Mouse (Mus musculus): ENCODE measurements around the gene Farp1. TPM values are rescaled to one million over a fixed set of nuclear protein-coding genes. Genes with fewer than 3 reads are reported as not detected.
"Not testable (repeated sequence)": the region's sequence is repeated elsewhere in the genome, so short reads cannot be mapped to it uniquely, and the experiment has no call there.

The Farp1 gene
- polyA plus RNA-seq, 1 experiment from 2014 or later: 40.9 TPM

DNA sequence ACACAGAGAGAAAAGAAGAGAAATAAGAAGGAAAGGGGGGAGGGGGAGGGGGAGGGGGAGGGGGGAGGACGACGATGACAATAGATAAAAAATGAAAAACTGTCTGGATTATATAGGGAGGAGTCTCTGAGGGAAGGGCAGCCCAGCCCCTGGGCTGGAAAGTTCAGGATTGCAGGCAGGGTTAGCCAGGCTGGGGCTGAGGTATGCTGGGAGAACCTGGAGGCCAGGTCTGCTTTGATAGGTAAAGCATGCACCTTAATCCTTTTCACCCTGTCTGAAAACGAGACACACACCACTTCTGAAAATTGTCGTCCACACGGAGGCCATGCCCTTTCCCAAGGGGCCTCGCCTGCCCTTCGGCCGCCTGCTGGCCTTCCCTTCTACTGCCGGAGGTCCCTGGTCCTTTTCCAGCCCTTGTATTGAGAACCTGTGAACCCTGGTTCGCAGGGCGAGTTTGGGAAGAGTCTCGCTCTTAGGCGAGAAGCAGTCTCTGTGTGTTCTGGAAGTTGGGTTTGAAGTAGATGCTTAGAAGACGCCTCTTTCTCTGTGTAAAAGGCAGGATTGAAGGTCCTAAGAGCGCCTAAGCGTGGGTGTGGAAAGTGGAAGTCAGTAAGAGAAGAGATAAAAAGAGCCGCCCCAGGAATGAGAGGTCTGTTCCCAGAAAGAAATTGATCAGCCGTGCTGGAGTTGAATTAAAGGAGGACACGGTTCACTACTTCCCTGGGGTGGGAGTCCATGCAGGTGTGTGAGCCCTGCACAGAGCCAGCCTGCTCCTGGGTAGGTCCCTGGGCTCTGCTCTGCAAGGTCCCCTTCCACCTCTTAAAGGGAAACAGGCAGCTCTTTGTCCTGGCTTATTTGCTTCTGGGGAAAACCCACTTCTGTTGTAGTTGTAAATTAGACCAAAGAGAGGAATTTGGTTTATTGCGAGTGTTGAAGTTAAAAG lies 94.1 kb downstream of the Farp1 start:
- peak; percentile 74; the same call in 1 of the 2 replicates for ATAC-seq (ENCODE audit: low FRiP score, low read depth)

DNA sequence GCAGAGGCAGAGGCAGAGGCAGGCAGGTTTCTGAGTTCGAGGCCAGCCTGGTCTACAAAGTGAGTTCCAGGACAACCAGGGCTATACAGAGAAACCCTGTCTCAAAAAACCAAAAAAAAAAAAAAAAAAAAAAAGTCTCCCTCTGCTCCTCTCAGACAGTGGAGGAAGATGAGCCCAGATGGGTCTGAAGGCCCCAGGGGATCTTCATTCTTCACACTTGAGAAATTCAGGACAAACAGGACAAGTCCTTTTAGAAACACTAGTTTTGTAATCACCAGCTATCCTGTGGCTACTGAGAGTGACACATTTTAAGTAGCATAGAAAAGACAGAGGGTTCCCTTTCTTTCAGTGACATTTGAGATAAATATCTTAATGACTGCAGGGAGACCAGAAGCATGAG lies 95.4 kb downstream of the Farp1 start:
- H3K4me3 ChIP-seq; H3K4me2 ChIP-seq (replicated peaks); H3K9ac ChIP-seq; H3K36me3 ChIP-seq; H3K27ac ChIP-seq; H3K9me3 ChIP-seq; ATAC-seq (ENCODE audit: low FRiP score, low read depth); H3K27me3 ChIP-seq: not testable (repeated sequence)
- WGBS: 100% methylated on average over 1 of the region's 1 CpGs
- H3K4me1 ChIP-seq: peaks cover 90% of the 10 kb centered on the region

More for the DNA sequence above, 94.1 kb downstream of the Farp1 start:
- H3K4me3 ChIP-seq: no peak overlapping the region; the same call in 1 of the 2 replicates
- H3K9me3 ChIP-seq: no peaks in the 10 kb centered on the region
- H3K9ac ChIP-seq: 0 out of 2 replicates have a peak overlapping the region, but pooled peaks have one; percentile 31
- peak overlapping the region; percentile 87 for H3K27ac ChIP-seq
- H3K4me2 ChIP-seq (replicated peaks): peak overlapping the region; percentile 41
- 19% methylated on average over 20 of the region's 20 CpGs for WGBS
- peaks cover 7% of the 10 kb centered on the region for H3K36me3 ChIP-seq
- H3K4me1 ChIP-seq: peaks cover 91% of the 10 kb centered on the region
- H3K27me3 ChIP-seq: no peaks in the 10 kb centered on the region

DNA sequence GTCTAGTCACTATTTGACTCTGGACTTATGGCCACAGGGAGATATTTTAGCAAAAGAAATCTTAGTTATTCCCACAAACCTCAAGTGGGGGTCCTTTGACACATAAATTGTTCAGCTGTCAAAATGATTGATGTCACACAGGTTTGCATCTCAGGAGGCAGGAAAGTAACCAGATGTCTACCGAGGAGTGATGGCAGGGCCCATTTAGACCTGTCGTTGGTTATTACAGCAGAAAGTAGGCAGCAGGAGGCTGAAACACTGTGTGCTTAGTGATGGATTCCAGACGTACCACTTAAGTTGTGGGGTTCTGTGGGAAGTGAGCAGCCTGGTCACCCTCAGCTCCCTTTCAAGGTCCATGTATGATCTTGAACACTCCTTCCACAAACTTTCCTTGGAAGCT lies 99.4 kb downstream of the Farp1 start:
- Histone ChIP-seq H3K27ac (no peak overlapping the region), H3K9me3 (no peaks in the 10 kb centered on the region), H3K4me1 (peaks cover 90% of the 10 kb centered on the region), H3K27me3 (no peaks in the 10 kb centered on the region), H3K4me2 (replicated peaks) (no peak overlapping the region), H3K9ac (no peak overlapping the region), H3K4me3 (no peak overlapping the region), H3K36me3 (peaks cover 5% of the 10 kb centered on the region; the same call in 1 of the 2 replicates)
- ATAC-seq (ENCODE audit: low FRiP score, low read depth): 0 out of 2 replicates have a peak, but pooled peaks have one; percentile 22
- WGBS: 7% methylated on average over 3 of the region's 3 CpGs

DNA sequence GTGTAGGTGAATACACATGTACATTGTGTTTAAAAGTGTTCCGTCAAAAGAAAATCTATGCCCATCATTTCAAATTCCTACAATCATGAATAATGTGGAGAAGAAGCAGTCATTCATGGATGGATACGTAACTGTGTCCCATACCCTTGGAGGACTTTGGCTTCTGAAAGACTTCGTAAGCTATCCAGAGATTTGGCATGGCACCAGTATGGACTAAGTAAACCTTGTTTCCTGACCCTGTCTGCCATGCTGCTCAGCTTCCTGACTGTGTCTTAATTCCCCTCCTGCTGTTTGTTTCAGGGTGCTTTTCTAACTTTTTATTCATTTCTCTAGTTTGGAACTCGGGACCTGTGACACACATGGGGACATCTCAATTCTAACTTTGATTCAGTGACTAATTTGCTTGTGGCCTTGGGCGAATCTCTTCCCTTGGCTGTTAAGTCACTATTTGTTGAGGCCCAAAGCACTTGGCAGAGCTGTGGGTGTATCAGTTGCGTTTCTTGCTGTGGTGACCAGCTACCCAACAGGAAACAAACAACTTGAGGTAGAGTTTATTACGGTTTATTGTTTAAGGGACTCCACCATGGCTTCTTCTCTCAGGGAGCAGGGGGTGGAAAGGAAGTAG lies 108.9 kb downstream of the Farp1 start:
- H3K4me1 ChIP-seq: peaks cover 65% of the 10 kb centered on the region
- 88% methylated on average over 7 of the region's 7 CpGs for WGBS

DNA sequence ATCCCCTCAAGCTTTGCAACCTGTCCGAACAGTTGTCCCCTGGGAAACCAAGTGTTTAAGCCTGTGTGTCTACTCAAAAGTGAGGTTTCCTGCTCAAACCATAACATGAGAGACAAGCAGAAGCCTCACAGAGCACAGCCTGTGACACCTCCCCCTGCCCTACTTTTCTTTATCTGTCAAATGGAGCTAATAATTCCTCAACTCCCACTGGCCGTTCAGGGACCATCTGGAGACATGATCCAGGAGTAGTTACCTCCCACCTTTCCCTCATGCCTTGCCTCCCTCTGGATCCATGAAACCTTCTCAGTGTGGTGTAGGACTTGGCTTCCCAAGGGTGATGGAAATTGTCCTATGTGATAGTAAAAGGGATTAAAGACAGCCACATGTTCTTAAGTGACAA lies 109.5 kb downstream of the Farp1 start:
- no peak overlapping the region for H3K27ac ChIP-seq
- no peaks in the 10 kb centered on the region for H3K9me3 ChIP-seq
- H3K4me3 ChIP-seq: no peak overlapping the region
- H3K36me3 ChIP-seq: no peaks in the 10 kb centered on the region
- H3K4me2 ChIP-seq (replicated peaks): no peak overlapping the region
- no peaks in the 10 kb centered on the region for H3K27me3 ChIP-seq
- H3K4me1 ChIP-seq: peaks cover 59% of the 10 kb centered on the region
- WGBS: 58% methylated on average over 2 of the region's 2 CpGs
- H3K9ac ChIP-seq: no peak overlapping the region
- no peak for ATAC-seq (ENCODE audit: low FRiP score, low read depth)

More for the DNA sequence above, 108.9 kb downstream of the Farp1 start:
- Histone ChIP-seq H3K27me3 (no peaks in the 10 kb centered on the region), H3K4me3 (no peak overlapping the region), H3K4me2 (replicated peaks) (no peak overlapping the region), H3K9me3 (no peaks in the 10 kb centered on the region), H3K9ac (no peak overlapping the region), H3K27ac (no peak overlapping the region), H3K36me3 (no peaks in the 10 kb centered on the region)
- no peak for ATAC-seq (ENCODE audit: low FRiP score, low read depth)

DNA sequence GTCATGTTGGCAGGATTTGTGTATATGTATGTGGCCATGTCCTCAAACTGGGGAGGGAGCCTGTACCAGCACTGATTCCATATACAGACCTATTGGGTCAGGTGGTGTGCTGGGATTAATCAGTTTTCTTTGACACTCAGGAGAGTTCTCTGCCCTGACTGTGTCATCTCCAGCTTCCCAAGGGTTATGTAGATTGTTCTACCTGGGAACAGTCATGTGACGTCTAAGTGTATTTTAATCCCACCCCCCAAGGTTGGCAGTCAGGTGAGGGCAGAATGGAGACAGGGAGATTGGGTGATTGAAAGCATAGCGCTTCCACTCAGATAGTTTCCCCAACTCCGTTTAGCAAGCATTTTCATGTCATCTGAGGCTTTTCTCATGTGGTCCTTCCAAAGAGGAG lies 110.3 kb downstream of the Farp1 start:
- no peak overlapping the region for H3K4me3 ChIP-seq
- no peak for ATAC-seq (ENCODE audit: low FRiP score, low read depth)
- H3K36me3 ChIP-seq: no peaks in the 10 kb centered on the region
- 52% methylated on average over 3 of the region's 3 CpGs for WGBS
- H3K4me2 ChIP-seq (replicated peaks): no peak overlapping the region; the same call in 1 of the 2 replicates
- peaks cover 57% of the 10 kb centered on the region for H3K4me1 ChIP-seq
- no peak overlapping the region for H3K27ac ChIP-seq
- no peaks in the 10 kb centered on the region for H3K27me3 ChIP-seq
- no peak overlapping the region for H3K9ac ChIP-seq
- H3K9me3 ChIP-seq: no peaks in the 10 kb centered on the region

DNA sequence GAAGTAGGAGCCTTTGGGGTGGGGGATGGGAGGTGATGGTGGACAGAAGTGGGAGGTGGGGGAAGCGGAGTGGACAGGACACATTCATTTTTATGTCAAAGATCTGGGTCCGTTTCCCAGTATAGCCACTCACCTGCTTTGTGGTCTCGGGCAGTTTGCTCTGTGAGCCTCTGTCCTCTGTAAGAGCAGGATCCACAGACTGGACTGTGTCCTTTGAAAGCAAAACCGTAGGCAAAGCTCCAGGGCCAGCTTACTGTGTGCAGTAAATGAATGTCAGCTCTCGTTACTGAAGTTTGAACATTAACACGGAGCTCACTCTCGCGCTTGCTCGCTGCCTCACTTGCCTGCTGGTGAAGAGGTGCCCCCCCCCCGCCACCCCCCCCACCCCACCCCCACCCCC lies 110.7 kb downstream of the Farp1 start:
- no peak for ATAC-seq (ENCODE audit: low FRiP score, low read depth)
- 15% methylated on average over 9 of the region's 10 CpGs for WGBS
- H3K4me1 ChIP-seq: peaks cover 59% of the 10 kb centered on the region
- H3K27me3 ChIP-seq: no peaks in the 10 kb centered on the region
- H3K4me3 ChIP-seq: no peak overlapping the region
- H3K4me2 ChIP-seq (replicated peaks): no peak overlapping the region; the same call in 1 of the 2 replicates
- no peaks in the 10 kb centered on the region for H3K9me3 ChIP-seq
- no peak overlapping the region for H3K27ac ChIP-seq
- no peak overlapping the region for H3K9ac ChIP-seq
- H3K36me3 ChIP-seq: no peaks in the 10 kb centered on the region

DNA sequence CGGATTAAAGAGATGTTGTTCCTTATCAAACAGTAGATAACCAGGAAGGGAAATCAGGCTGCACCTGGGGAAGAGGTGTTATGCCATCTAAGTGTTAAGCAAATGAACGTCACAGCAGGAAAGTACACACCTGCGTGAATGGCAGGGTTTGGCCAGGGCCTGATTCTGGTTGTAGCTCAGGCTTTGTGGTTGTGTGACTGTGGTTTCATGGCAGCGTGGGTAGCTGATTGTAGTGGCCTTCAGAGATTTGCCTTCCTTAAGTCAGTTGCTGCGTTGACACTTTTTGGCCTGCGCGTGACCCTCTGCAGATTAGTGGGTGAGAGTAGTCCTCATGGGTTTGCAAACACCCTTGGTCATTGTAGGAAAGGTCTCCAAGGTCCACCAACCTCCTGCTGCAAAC lies 111.2 kb downstream of the Farp1 start:
- Histone ChIP-seq H3K27ac (no peak overlapping the region), H3K4me1 (peaks cover 62% of the 10 kb centered on the region), H3K4me2 (replicated peaks) (no peak overlapping the region), H3K4me3 (no peak overlapping the region), H3K27me3 (no peaks in the 10 kb centered on the region), H3K36me3 (no peaks in the 10 kb centered on the region), H3K9me3 (no peaks in the 10 kb centered on the region), H3K9ac (no peak overlapping the region)
- ATAC-seq (ENCODE audit: low FRiP score, low read depth): no peak
- WGBS: 57% methylated on average over 7 of the region's 7 CpGs

DNA sequence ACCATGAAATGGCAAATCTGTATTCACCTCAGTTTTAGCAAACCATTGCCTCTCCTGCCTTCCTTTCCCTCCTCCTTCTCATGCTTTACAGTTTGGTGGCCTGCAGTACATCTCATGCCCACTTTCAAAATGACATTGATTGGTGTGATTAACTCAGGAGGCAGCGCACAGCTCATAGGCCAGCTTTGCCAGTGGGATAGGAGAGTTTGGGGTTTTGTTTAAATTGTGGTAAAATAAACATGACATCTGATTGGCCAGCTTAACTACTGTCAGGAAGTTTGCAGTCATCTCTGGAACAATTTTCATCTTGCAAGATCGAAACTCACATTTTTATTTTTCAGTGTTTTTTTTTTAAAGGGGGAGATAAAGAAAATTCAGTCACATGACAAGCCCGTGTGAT lies 112.0 kb downstream of the Farp1 start:
- no peak for ATAC-seq (ENCODE audit: low FRiP score, low read depth)
- H3K4me1 ChIP-seq: peaks cover 69% of the 10 kb centered on the region
- H3K27ac ChIP-seq: no peak overlapping the region
- 67% methylated on average over 3 of the region's 3 CpGs for WGBS
- H3K4me2 ChIP-seq (replicated peaks): no peak overlapping the region
- H3K4me3 ChIP-seq: no peak overlapping the region
- H3K9ac ChIP-seq: no peak overlapping the region
- H3K36me3 ChIP-seq: no peaks in the 10 kb centered on the region
- no peaks in the 10 kb centered on the region for H3K27me3 ChIP-seq
- no peaks in the 10 kb centered on the region for H3K9me3 ChIP-seq

DNA sequence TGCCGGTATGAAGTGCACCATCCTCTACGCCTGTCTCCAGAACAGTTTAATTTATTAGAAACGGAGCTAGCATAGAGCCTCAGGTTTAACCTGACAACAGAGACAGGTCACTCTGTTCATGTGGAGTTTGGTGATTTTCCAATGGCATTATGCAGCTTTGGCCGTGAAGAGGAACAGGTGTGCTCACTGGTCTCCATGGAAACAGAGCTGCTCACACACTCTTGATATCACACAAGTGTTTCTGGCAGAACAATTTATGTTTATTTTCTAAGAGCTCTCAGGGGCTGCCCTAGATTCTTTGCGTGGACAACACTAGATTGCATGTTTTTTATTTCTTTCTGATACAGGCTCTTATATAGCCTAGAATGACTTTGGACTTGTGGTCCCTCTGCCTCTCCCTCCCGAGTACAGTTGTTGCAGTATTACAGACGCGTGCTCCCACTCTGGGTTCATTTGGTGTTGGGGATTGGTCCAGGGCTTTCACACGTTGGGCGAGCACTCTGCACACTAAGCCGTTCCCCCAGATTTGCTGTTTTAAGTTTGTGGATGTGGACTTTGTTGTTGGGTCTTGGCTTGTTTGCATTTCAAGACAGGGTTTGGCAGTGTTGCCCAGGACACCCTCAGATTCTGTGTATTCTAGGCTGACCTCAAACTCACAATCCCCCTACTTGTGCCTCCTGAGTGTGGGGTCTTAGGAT lies 113.2 kb downstream of the Farp1 start:
- WGBS: 69% methylated on average over 11 of the region's 11 CpGs
- Histone ChIP-seq H3K9me3 (no peaks in the 10 kb centered on the region), H3K36me3 (no peaks in the 10 kb centered on the region), H3K27me3 (no peaks in the 10 kb centered on the region), H3K27ac (no peak overlapping the region), H3K9ac (no peak overlapping the region), H3K4me1 (peaks cover 81% of the 10 kb centered on the region), H3K4me3 (no peak overlapping the region), H3K4me2 (replicated peaks) (no peak overlapping the region)
- ATAC-seq (ENCODE audit: low FRiP score, low read depth): peak; percentile 34; the same call in 1 of the 2 replicates

DNA sequence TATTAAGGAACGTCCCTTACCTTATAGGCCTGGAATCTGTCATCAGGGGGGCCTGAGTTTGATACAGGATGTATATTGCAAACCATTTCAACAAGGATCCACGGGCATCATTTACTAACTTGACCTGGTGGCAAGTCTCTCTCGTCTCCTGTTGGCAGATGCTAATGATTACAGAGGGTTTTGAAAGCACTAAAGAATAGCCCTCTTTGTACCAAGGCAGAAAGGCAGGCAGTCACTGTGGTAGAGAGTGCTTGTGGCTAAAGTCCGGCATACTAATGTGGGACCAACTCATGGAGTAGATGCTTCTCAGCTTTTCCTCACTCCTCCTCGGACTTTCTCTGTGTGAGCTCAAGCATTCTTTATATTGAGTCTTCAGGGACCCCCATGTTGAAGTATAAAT lies 115.0 kb downstream of the Farp1 start:
- no peak for ATAC-seq (ENCODE audit: low FRiP score, low read depth)
- Histone ChIP-seq H3K27ac (no peak overlapping the region), H3K36me3 (no peaks in the 10 kb centered on the region), H3K4me3 (no peak overlapping the region), H3K4me2 (replicated peaks) (no peak overlapping the region), H3K9ac (no peak overlapping the region), H3K27me3 (no peaks in the 10 kb centered on the region), H3K9me3 (no peaks in the 10 kb centered on the region), H3K4me1 (peaks cover 82% of the 10 kb centered on the region)
- 71% methylated on average over 5 of the region's 5 CpGs for WGBS

DNA sequence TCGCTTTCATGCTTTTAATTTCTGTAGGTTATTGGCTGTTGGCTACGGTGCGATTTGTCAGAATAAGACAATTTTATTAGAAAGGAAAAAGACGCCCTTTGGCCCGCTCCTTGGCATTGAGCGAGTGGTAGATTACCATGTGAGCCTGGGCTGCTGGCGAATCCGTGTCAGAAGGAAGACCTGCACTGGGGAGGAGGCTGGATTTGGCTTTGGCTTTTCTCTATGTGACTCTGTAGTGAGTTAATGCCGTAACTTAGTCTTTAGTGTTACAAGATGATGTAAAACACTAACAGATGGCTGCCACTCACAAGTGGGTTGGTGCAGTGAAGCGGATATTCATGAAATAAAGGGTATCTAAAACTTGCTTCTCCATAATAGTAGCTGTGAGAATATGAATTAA lies 116.8 kb downstream of the Farp1 start:
- no peak overlapping the region for H3K4me3 ChIP-seq
- H3K27me3 ChIP-seq: no peaks in the 10 kb centered on the region
- WGBS: 53% methylated on average over 10 of the region's 10 CpGs
- H3K36me3 ChIP-seq: peaks cover 6% of the 10 kb centered on the region; the same call in 1 of the 2 replicates
- peaks cover 72% of the 10 kb centered on the region for H3K4me1 ChIP-seq
- no peak for ATAC-seq (ENCODE audit: low FRiP score, low read depth)
- H3K9ac ChIP-seq: no peak overlapping the region
- H3K9me3 ChIP-seq: peaks cover 6% of the 10 kb centered on the region; the same call in 1 of the 2 replicates
- no peak overlapping the region for H3K4me2 ChIP-seq (replicated peaks)
- peak overlapping the region; percentile 75 for H3K27ac ChIP-seq
